Mouse (Mus musculus): ENCODE results near the gene Dmrt2. TPM values are rescaled to one million over a fixed set of nuclear protein-coding genes. Genes with fewer than 3 reads are reported as not detected.

Dmrt2 gene
- total RNA-seq, 2 experiments from 2014 or later, result not detected

DNA sequence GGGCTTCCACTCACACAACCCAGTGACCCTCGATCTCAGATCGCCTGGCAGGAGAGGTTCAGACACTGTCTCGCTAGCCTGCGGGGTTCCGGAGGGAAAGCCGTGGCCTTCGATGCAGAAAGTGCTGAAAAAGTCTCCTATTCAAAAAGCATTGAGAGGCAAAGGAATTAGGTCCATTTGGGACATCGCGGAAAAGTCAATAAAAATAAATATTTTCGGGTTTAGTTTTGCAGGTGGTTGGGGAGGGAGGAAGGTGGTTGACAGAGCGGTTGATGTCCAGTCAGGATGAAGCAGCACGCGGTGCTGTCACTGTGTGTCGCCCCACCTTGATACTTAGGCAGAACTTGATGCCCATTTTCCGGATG lies 1.8 kb downstream of the Dmrt2 start:
- no peak for ATAC-seq (replicated peaks; ENCODE audit: low FRiP score, poor library complexity, severe bottlenecking)

- ATAC-seq (replicated peaks; ENCODE audit: low FRiP score, poor library complexity, severe bottlenecking), result no peak
These were observed 2.5 kb downstream of the Dmrt2 start for GRCm38 (mm10) chr19:25674744-25675143.

GRCm38 (mm10) chr19:25675866-25676440 lies 3.7 kb downstream of the Dmrt2 start:
- ATAC-seq (replicated peaks; ENCODE audit: low FRiP score, poor library complexity, severe bottlenecking), result no peak

DNA sequence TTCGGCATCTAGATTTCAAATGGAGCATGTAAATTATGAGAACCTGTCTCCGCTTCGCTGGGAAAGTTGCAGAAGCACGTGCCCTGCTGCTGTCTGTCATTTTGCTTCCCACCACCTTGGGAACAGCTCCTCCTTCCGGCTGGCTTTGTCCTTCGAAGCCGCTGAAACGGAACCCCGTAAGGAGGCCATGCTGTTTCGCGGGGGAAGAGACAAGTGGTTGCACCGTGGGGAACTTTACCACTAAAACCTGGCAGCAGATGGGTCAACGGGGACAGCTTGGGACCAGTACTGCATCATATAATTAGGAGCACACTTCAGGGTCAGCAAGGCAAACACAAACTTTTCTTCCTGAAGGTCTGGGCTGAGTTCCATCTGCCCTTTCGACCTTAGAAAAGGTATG lies 26.6 kb downstream of the Dmrt2 start:
- ATAC-seq (replicated peaks; ENCODE audit: low FRiP score, poor library complexity, severe bottlenecking), result no peak

DNA sequence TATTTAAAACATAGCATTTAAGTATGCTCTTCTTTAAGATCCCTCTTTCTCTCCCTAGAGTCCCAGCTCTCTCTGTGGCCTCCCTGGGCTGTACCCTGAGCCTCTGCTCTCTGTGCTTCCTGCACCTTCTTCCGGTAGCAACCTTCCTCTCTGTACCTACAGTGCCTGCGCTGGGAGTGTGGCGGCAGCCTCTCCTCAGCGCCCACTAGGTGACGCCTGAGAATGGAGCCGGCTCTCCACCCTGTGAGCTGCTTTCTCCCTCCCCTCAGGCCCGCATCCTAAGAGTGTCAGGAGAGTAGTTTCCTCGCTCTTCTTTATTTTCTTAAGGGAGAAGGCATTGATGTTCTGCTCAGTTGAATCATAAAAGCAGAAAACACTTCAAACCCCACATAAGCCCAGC lies 41.2 kb downstream of the Dmrt2 start:
- no peak for ATAC-seq (replicated peaks; ENCODE audit: low FRiP score, poor library complexity, severe bottlenecking)

DNA sequence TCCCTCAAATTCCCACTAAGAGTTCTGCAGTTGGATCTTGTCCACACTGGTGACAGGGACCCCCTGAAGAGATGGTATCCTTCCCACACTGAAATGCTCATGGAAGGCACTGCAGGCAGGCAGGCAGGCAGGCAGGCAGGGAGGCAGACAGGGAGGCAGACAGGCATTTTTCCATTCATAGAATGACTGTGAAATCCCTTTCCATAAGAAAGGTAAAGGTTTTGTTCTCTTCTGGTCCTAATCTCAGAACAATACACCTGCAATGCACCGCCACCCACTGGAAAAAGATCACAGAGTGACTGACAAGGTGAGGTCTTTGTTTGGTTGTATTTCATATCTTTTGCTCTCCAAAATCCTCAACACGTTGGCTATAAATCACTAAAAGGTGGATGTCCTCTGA lies 42.7 kb downstream of the Dmrt2 start:
- no peak for ATAC-seq (replicated peaks; ENCODE audit: low FRiP score, poor library complexity, severe bottlenecking)

GRCm38 (mm10) chr19:25722616-25723015 lies 50.4 kb downstream of the Dmrt2 start:
- ATAC-seq (replicated peaks; ENCODE audit: low FRiP score, poor library complexity, severe bottlenecking), result no peak

Other genes with a start within 250 kb of the Dmrt2 start
- not detected in 2 replicates for gene Dmrt1, start 166.8 kb upstream of the Dmrt2 start, total RNA-seq (2015; ENCODE audit: low replicate concordance)
- gene Dmrt1, start 166.8 kb upstream of the Dmrt2 start, total RNA-seq (2017; ENCODE audit: low replicate concordance), result not detected in 2 replicates
- gene Dmrt3, start 62.1 kb upstream of the Dmrt2 start, total RNA-seq (2015; ENCODE audit: low replicate concordance), result not detected in 2 replicates
- not detected in 2 replicates for gene Dmrt3, start 62.1 kb upstream of the Dmrt2 start, total RNA-seq (2017; ENCODE audit: low replicate concordance)

Measured in erythroid progenitor cell, adult 5-6 weeks (primary cell).